Mouse (Mus musculus): Measurements from ENCODE around the gene Fam24a. TPM values are rescaled to one million over a fixed set of nuclear protein-coding genes. Genes with fewer than 3 reads are reported as not detected.

Gene Fam24a
- total RNA-seq, 2 experiments from 2014 or later: not detected

Other genes starting within 250 kb of the Fam24a start
- gene 4933402N03Rik, start 187.6 kb upstream of the Fam24a start, total RNA-seq (2015): not detected in 2 replicates
- gene 4933402N03Rik, start 187.6 kb upstream of the Fam24a start, total RNA-seq (2017): not detected in 2 replicates
- gene 5430419D17Rik, start 159.5 kb upstream of the Fam24a start, total RNA-seq (2015): not detected in 2 replicates
- gene 5430419D17Rik, start 159.5 kb upstream of the Fam24a start, total RNA-seq (2017): not detected in 2 replicates
- 0.17 TPM in 1 of 2 replicates, not detected in the other for gene Cuzd1, start 11.6 kb upstream of the Fam24a start, total RNA-seq (2015)
- not detected in 2 replicates for gene Cuzd1, start 11.6 kb upstream of the Fam24a start, total RNA-seq (2017)
- not detected in 2 replicates for gene Fam24b, start 4.3 kb upstream of the Fam24a start, total RNA-seq (2015)
- gene Fam24b, start 4.3 kb upstream of the Fam24a start, total RNA-seq (2017): not detected in 2 replicates
- 11.0 and 21.7 TPM in 2 replicates for gene 2310057M21Rik, start 28.9 kb downstream of the Fam24a start, total RNA-seq (2015)
- 5.6 and 8.7 TPM in 2 replicates for gene 2310057M21Rik, start 28.9 kb downstream of the Fam24a start, total RNA-seq (2017)
- gene Pstk, start 37.3 kb downstream of the Fam24a start, total RNA-seq (2015): 31.2 and 36.4 TPM in 2 replicates
- gene Pstk, start 37.3 kb downstream of the Fam24a start, total RNA-seq (2017): 13.8 and 33.4 TPM in 2 replicates
- gene Ikzf5, start 76.7 kb downstream of the Fam24a start, total RNA-seq (2015): 27.7 and 30.6 TPM in 2 replicates
- gene Ikzf5, start 76.7 kb downstream of the Fam24a start, total RNA-seq (2017): 25.3 and 31.2 TPM in 2 replicates
- gene Acadsb, start 76.7 kb downstream of the Fam24a start, total RNA-seq (2015): 27.5 and 27.8 TPM in 2 replicates
- 39.9 and 46.6 TPM in 2 replicates for gene Acadsb, start 76.7 kb downstream of the Fam24a start, total RNA-seq (2017)
- not detected in 2 replicates for gene Hmx3, start 209.0 kb downstream of the Fam24a start, total RNA-seq (2015)
- gene Hmx3, start 209.0 kb downstream of the Fam24a start, total RNA-seq (2017): not detected in 2 replicates
- gene Hmx2, start 214.9 kb downstream of the Fam24a start, total RNA-seq (2015): 0.15 TPM in 1 of 2 replicates, not detected in the other
- not detected in 2 replicates for gene Hmx2, start 214.9 kb downstream of the Fam24a start, total RNA-seq (2017)
- 164 and 173 TPM in 2 replicates for gene Bub3, start 226.4 kb downstream of the Fam24a start, total RNA-seq (2015)
- gene Bub3, start 226.4 kb downstream of the Fam24a start, total RNA-seq (2017): 85.9 and 90.3 TPM in 2 replicates